Mouse (Mus musculus) ES-E14 (cell line): ENCODE measurements around the gene Lsg1. TPM values are rescaled to one million over a fixed set of nuclear protein-coding genes. Genes with fewer than 3 reads are reported as not detected.

Experiments used
- DNase-seq: peaks from one replicate; pipeline ENCODE4 v3.0.0-alpha.2; 2013; ENCODE audit warnings: low read depth, low spot score
- H3K27ac ChIP-seq: 2 replicates; pipeline ENCODE4 v1.5.1; 2012; ENCODE audit warnings: low read depth, mild to moderate bottlenecking, low read length, moderate library complexity, mixed read lengths; ENCODE audit not compliant: poor library complexity, insufficient read depth, severe bottlenecking
- H3K36me3 ChIP-seq: 2 replicates; pipeline ENCODE4 v1.6.1; 2012; ENCODE audit warnings: mild to moderate bottlenecking, low read length, moderate library complexity, mixed read lengths; ENCODE audit not compliant: control insufficient read depth, poor library complexity, insufficient read depth, severe bottlenecking
- H3K4me1 ChIP-seq, 2 experiments: fragments of 150-350 bp in 1 of 2; sonication (generic) in 1 of 2; 2 replicates each; pipeline ENCODE4 v1.6.1; 2012; ENCODE audit warnings: low read length in 2 of 2, mild to moderate bottlenecking in 1 of 2, mixed read lengths in 1 of 2; ENCODE audit not compliant: control insufficient read depth in 2 of 2, insufficient read depth in 2 of 2, poor library complexity in 1 of 2
- H3K4me3 ChIP-seq, 2 experiments: fragments of 150-350 bp in 1 of 2; sonication (generic) in 1 of 2; 2 replicates each; pipeline ENCODE4 v1.5.1; 2012; ENCODE audit warnings: low read length in 2 of 2, low read depth in 1 of 2, mild to moderate bottlenecking in 1 of 2, mixed read lengths in 1 of 2; ENCODE audit not compliant: insufficient read depth in 1 of 2, poor library complexity in 1 of 2, severe bottlenecking in 1 of 2
- H3K9ac ChIP-seq: 2 replicates; pipeline ENCODE4 v1.6.1; 2012; ENCODE audit warnings: low read depth, mild to moderate bottlenecking, low read length, mixed read lengths; ENCODE audit not compliant: poor library complexity, insufficient read depth, severe bottlenecking
- H3K9me3 ChIP-seq: fragments of 150-350 bp; sonication (generic); 2 replicates; pipeline ENCODE4 v1.6.1; 2012; ENCODE audit warnings: low read depth, mild to moderate bottlenecking, low read length; ENCODE audit not compliant: control insufficient read depth, insufficient read depth
- CHD2 ChIP-seq: IDR thresholded peaks from 2 replicates; pipeline ENCODE4 v1.6.1; 2014; ENCODE audit warnings: mild to moderate bottlenecking, low read depth, low read length, inconsistent platforms
- HCFC1 ChIP-seq: IDR thresholded peaks from 2 replicates; pipeline ENCODE4 v1.6.1; 2012; ENCODE audit warnings: low read length, inconsistent platforms, borderline replicate concordance; ENCODE audit not compliant: insufficient read depth
- MAFK ChIP-seq: IDR thresholded peaks from 2 replicates; pipeline ENCODE4 v1.6.1; 2014; ENCODE audit warnings: mild to moderate bottlenecking, low read depth, low read length, inconsistent platforms; ENCODE audit not compliant: insufficient read depth
- ZC3H11A ChIP-seq: IDR thresholded peaks from 2 replicates; pipeline ENCODE4 v1.6.1; 2012; ENCODE audit warnings: low read depth, mild to moderate bottlenecking, inconsistent platforms, low read length, borderline replicate concordance
- ZNF384 ChIP-seq: IDR thresholded peaks from 2 replicates; pipeline ENCODE4 v1.6.1; 2012; ENCODE audit warnings: low read depth, low read length, inconsistent platforms
- in situ Hi-C, 2 experiments: fragments of 600-800 bp; cut with MboI; formaldehyde crosslinking; loops; one replicate each; pipeline ENCODE4 v1.15.1; 2025; ENCODE audit warnings: low sequenced_read_pairs in 2 of 2, inconsistent platforms in 1 of 2; ENCODE audit not compliant: unreplicated experiment in 2 of 2
- total RNA-seq: library from RNA; depleted of rRNA; stranded (reverse); fragments of 300-350 nt; gene quantifications from 2 replicates; pipeline ENCODE4 v1.2.3, GENCODE M21; 2012

The Lsg1 gene
- total RNA-seq, 1 experiment: 87.2 TPM

DNA sequence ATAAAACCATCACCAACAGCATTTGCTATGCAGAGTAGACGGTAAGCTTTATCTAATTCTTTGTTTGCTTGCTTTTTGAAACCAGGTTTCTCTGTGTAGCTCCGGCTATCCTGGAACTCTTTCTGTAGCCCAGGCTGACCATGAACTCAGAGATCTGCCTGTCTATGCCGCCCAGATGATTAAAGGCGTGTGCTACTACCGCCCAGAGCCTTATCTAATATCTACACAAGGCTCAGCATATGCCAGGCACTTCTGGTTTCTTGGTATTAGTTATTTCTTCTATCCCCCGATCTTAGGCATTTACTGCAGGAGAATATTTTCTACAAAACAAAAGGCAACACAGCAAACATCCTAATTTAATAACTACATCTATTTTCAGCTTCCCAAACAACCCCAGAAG is 21.8 kb downstream of the Lsg1 start:
- no peaks in the 10 kb centered on the region for H3K9me3 ChIP-seq
- H3K36me3 ChIP-seq: peaks cover 66% of the 10 kb centered on the region
- no peak for DNase-seq
- H3K27ac ChIP-seq: no peak overlapping the region
- in situ Hi-C loops: no loop called here
- H3K4me3 ChIP-seq: no peak overlapping the region
- TF ChIP-seq HCFC1 (no peak), MAFK (no peak), ZNF384 (no peak), CHD2 (no peak), ZC3H11A (no peak)
- no peak overlapping the region for H3K9ac ChIP-seq
- peaks cover 4% of the 10 kb centered on the region in 2 experiments; a peak in 2 of 4 replicates for H3K4me1 ChIP-seq

DNA sequence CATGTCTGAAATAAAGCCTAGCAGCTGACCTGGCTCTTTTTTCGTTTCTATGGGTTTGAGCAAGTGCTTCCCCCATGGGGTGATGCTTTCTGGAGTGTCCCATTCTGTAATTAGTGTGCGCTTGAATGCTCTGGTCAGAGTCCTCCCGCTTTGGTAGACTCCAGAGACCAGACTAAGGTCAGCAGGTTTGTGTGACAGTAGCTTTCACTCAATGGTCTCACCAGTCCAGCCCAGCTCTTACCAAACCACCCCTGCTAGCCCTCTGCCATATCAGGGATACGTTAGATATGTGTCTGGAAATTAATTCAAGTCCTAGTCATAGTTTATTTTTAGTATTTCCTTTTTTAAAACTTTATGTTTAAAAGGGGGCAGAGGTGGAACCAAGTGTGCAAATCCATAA is 26.8 kb downstream of the Lsg1 start:
- H3K36me3 ChIP-seq: peaks cover 56% of the 10 kb centered on the region
- no peak for TF ChIP-seq HCFC1
- TF ChIP-seq ZC3H11A: no peak
- TF ChIP-seq ZNF384: no peak
- TF ChIP-seq MAFK: no peak
- TF ChIP-seq CHD2: no peak

DNA sequence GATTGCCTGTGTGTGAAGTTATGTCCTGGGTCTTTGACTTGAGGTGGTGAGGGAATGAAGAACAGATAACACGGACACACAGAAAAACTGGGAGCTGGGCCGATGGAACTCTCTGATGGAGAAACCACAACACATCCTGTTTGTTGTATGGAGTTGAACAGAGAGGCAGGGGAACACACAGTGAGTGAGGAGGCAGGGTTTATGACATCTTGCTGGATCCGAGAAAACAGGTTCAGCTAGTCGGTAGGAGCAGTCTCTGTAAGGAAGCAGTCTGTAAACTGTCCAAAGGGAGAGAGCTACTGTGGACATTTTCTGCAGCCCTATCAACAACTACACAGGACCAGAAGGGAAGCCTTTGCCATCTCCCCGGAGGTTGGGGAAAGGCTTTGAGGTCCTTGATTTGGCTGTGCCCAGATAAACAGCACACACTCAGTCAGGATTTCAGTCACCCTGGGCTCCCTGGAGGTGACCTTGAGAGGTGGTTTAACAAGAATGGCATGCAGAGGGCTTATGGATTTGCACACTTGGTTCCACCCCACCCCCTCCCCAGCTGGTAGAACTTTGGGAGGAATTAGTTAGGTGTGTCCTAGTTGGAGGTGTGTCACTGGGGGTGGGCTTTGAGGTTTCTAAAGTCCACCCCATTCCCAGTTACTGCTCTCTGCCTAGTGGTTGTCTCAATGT is 27.9 kb downstream of the Lsg1 start:
- no peak overlapping the region for H3K4me3 ChIP-seq
- peaks cover 45% of the 10 kb centered on the region for H3K36me3 ChIP-seq
- H3K9me3 ChIP-seq: 0 out of 2 replicates have a peak, but pooled peaks cover 3% of the 10 kb centered on the region
- no peak for DNase-seq
- H3K9ac ChIP-seq: no peak overlapping the region
- TF ChIP-seq CHD2: no peak
- TF ChIP-seq ZC3H11A: no peak
- no peak for TF ChIP-seq MAFK
- TF ChIP-seq HCFC1: no peak
- TF ChIP-seq ZNF384: no peak
- H3K27ac ChIP-seq: peak overlapping the region; percentile 11; the same call in 1 of the 2 replicates
- in situ Hi-C loops: no loop called here
- peaks cover 9 to 10% of the 10 kb centered on the region in 2 experiments; a peak in 3 of 4 replicates for H3K4me1 ChIP-seq

More for the DNA sequence above, 26.8 kb downstream of the Lsg1 start:
- Histone ChIP-seq H3K27ac (no peak overlapping the region), H3K4me3 (no peak overlapping the region), H3K9me3 (no peaks in the 10 kb centered on the region), H3K9ac (no peak overlapping the region), H3K4me1 (peaks cover 9 to 10% of the 10 kb centered on the region in 2 experiments; a peak in 3 of 4 replicates)
- in situ Hi-C loops: no loop called here
- DNase-seq: no peak

DNA sequence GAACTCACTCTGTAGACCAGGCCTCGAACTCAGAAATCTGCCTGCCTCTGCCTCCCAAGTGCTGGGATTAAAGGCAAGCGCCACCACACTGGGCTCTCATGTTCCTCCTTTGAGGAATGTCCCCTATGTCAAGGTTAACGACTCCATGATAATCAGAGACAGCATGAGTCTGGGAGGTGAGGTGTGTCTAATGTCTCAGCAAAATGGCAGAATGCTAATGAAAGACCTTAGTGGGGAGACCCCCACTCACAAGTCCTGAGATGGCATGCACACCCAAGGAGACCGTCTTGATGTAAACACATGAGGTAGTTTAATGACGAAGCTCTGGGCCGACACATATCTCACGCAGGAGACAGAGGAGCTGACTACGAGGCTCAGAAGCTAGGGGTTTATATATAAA is 33.3 kb downstream of the Lsg1 start:
- Histone ChIP-seq H3K36me3 (peaks cover 7% of the 10 kb centered on the region), H3K4me3 (no peak overlapping the region), H3K9ac (no peak overlapping the region), H3K4me1 (peaks cover 0 to 9% of the 10 kb centered on the region in 2 experiments; a peak in 1 of 4 replicates), H3K27ac (no peak overlapping the region), H3K9me3 (0 out of 2 replicates have a peak, but pooled peaks cover 3% of the 10 kb centered on the region)
- in situ Hi-C loops: no loop called here
- TF ChIP-seq ZNF384 (no peak), MAFK (no peak), ZC3H11A (no peak), HCFC1 (no peak), CHD2 (no peak)
- no peak for DNase-seq
